Mouse (Mus musculus) spleen, postnatal 14 days (tissue): ENCODE measurements around the gene Atoh8.

Experiments
- DNase-seq, 2 experiments: peaks; one replicate each; pipeline ENCODE4 v3.0.0; 2021 to 2022; ENCODE audit warnings: low spot score in 2 of 2

Gene Atoh8

DNA sequence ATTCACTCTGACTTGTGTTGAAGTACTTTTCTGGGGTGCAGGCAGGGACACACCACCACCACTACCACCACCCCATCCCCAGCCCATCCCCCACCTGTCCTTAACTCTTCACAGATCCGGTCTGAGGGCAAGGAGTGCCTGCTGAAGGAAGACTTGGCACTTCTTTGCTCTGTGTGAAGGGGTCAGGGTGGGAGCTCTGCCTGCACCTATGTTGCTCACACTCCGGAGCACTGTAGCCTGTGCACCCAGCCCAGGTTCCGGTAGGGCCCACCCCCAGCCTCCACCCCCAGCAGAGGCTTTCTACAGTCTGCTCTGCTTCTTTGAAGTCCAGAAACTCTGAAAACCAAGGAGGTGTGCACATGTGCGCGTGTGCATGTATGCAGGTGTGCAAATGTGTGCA, 44.8 kb downstream of the Atoh8 start:
- DNase-seq = no peak

DNA sequence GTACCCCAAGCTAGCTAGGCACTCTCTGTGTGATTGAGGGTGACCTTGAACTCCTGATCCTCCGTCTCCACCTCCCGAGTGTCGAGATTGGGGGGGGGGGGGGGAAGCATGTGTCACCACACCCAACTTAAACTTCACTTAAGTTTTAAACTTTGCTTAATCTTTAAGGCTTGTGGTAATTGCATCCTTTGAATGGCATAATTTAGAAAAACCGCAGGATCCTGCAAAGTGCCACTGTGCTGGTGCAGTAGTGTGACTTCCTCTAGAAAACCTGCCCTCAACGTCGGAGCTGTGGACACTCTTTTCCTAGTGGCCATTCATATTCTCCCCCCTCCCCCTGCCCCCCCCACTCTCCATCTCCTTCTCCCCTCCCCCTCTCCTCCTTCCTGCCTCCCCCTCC, 45.3 kb downstream of the Atoh8 start:
- no peak for DNase-seq

DNA sequence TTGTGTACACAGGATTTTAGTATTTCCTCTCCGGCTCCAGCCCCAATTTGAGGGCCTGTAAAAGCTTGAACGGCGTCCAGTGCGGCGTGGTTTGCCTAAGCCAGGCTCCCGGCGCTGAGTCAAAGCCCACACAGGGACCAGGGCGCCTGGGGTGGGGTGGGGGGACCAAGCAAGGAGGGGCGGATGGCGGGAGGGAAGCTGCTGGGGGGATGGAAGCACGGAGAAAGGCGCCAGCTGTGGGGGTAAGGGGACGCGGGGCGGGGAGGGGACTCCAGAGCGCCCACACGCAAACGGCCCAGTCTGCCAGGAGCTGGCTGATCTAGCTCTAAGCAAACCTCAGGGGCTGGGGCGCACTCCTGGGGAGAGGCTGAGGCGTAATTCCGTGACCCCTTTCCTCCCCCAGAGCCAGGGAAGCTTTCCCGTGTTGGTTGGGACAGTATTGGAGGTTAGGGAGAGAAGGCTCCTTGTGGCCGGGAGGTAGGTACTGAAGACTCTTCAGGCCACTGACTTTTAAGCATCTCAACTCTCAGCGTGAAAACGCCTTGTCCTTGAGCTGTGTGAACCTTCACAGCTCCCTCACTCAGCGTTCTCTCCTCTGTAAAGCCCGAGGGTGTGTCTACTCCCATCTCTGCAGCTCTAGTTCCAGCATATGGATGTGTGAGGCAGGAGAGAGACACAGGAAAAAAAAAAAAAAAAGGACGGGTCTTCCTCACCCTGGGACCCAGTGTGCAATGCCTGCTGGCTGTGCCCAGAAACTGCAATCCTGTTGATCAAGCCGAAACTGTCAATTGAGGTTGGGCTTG, 46.1 kb downstream of the Atoh8 start:
- DNase-seq = no peak

DNA sequence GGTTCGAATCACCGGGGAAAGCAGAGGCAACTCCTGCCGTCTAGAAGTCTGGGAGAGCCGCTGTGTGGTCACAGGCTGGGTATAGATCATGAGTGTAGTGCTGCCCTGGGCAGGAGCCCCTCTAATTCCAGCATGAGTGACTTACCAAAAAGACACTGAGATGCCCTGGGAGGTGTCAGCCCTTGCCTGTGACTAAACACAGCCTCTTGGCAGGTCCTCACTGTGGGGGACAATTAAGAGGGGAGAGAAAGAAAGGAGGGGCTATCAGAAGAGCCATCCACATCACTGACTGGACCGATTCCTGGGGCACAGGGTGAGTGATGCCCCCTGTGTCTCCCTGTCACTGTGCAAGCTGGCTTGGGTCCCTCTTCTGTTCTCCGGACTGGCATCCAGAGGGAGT, 48.6 kb downstream of the Atoh8 start:
- DNase-seq = no peak

DNA sequence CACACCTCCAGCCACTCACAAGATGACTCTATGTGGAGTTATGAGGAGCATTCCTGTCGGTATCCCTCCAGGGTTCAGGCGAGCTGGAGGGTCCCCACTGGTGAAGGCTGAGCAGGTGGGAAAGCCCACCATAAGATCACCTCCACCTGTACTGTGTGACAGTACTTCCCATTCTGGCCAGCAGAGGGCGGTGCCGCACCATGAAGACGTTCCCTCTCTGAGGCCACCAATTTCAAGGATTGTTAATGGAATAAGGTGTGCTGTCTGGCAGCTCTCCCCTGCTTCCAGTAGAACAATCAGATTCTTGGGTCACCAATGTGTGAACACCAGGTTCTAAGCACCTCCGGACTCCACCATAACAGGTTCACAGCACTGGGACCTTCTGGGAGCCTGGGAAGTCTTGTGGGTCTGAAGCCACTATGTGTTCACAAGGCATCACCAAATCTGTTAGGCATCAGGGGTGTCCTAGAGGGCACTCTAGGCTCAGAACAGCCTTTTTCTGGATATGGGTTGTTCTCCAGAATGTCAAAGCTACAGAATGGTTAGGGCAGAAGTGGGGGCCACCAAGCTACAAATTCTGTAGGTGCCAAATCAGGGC, 49.4 kb downstream of the Atoh8 start:
- DNase-seq = peak; percentile 59 to 77

DNA sequence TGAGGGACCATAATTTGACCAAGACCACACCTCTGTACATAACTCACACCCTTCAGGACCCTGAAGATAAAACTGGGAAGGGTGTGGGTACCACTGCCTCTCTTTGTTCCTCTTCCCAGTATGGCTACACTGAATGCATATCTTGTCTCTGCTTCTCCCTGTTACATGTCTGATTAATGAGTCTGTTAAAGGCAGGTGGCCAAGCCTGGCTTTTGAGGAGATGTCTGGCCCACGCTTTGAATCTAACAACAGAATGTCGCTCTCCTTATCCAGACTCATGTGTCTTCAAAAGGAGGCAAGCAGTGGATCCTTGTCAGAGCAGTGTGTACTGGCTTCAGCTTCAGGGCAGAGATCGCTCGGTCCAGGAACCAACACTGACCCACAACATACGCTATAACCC, 50.8 kb downstream of the Atoh8 start:
- DNase-seq = no peak

DNA sequence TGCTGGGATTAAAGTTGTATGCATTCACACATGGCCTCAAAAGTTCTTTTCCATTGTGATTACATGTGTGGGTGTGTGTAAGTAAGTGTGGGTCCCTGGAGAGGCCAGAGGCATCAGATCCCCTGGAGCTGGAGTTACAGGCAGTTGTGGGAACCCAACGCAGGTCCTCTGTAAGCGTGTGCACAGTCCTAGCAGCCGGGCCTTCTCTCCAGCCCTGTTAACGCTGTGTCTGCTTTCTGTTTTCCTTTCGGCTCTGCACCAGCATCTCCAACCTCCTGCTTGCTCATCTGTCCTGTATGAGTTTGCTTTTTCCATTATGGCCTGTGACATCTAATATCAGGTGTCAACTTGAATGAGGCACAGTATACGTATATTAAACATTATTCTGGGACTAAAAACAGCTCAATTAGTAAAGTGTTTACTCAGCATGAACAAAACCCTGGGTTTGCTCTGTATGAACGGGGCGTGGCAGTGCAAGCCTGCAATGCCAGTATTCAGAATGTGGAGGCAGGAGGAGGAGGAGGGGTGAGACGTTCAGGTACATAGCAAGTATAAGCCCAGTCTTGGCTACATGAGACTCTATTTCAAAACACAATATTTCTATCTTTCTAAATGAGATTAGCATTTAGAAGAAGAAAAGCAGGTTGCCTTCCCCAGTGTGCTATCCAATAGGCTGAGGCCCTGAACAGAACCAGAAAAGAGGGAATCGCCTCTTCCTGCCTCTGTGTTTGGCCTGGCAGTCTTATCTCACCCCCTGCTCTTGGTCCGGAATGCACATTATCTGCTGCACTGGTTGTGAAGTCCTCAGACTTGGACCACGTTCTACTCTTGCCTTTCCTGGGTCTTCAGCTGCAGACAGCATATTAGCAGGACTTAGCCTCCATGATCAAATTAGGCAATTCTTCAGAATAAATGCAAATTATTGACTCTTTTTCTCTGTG, 55.5 kb downstream of the Atoh8 start:
- DNase-seq = no peak

DNA sequence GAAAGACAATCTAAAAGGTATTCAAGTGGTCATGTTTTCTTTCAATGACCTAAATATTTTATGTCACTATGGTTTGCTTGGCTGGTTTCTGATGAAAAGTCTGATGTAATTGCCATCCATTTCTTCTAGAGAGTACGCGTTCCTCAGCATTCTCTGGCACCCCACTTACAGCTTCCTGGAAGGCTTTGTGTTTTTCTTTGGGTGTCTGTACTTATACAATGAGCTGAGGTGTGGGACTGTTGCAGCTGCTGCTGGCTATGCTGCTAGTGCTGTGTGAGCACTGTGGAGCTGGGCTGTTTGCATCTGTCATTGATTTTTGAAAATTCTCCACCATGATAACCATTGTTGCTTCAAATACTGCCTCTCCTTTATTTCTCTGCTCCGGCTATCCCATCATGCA, 56.4 kb downstream of the Atoh8 start:
- DNase-seq = no peak

DNA sequence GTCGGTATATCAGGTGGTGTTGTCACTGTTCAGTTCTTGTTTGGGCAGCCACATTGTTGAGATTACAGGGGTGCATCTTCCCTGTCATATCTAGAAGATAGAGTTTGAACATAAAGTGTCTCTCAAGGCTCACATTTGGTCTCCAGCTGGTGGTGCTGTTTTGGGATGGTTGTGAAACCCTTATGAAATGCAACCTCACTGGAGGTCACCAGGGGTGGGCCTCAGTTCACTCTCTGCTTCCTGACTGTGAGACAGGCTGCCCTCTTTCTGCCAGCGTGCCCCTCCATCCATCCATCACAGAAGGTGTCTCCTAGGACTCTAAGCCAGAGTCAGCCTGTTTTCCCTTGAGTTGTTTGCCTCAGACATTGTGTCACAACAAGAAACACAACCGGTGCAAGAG, 58.0 kb downstream of the Atoh8 start:
- no peak for DNase-seq

DNA sequence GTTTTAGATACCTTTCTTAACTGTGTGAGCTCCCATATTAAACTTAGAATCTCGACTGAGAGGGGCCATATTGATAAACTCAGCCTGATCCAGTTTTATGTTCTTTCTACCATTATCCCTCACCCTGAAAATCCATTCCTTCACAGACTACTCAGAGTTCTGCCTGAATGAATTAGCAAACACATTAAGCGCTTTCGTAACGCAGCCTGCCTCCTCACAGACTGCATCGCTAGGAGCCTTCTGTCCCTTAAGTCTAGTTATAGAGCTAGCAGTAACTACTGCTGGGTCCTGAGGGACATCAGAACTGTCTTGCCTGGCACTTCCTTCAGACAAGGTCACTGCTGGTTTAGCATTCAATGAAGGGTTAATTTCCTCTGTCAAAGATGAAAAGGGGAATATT, 59.4 kb downstream of the Atoh8 start:
- DNase-seq = no peak

DNA sequence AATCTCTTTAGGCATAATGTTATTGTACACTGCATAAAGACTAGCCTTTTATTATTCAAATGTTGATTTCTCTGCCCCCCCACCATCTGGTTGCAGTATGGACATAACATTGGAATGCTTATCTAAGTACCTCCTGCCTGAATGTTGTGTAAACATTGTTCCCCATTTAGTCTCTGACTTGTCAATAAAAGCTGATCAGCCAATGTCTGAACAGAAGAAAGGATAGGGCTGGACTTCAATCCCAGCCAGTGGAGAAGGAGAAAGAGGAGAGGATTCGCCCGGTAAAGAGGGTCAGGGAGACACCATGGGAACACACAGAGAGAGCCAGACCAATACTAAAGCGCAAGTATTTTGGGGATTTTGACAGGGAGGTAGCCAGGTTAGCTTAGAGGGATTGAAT, 60.0 kb downstream of the Atoh8 start:
- no peak for DNase-seq

DNA sequence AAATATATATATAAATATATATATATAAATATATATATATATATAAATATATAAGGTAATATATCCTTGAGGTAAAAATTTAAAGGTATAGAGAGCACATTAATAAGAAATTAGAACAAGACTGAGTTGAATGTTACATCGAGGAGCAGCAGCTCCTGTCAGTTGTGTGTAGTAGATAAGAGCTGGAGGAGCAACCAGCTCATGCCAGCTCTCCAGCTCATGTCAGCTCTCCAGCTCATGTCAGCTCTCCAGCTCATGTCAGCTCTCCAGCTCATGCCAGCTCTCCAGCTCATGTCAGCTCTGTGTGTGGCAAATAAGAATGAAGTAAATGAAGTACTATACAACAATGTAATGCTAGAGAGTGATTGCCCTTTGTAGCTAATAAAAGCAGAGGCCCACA, 62.0 kb downstream of the Atoh8 start:
- DNase-seq = no peak

DNA sequence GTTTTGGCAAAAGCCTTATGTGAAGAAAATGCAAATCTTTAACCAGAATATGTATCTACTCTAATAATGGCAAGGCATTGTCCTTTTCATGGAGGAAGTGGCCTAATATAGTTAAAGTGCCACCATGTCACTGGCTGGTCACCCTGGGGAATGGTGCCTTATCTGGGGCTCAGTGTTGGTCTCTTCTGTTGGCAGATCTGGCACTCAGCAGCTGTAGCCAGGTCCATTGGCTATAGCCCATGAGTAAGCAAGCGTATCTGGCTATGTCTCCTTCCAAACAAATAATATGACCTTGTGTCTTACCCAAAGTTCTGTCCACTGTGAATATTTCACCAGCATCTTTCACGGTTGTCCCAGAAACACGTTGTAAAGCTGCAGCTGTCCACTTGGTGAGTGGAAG, 64.0 kb downstream of the Atoh8 start:
- no peak for DNase-seq

DNA sequence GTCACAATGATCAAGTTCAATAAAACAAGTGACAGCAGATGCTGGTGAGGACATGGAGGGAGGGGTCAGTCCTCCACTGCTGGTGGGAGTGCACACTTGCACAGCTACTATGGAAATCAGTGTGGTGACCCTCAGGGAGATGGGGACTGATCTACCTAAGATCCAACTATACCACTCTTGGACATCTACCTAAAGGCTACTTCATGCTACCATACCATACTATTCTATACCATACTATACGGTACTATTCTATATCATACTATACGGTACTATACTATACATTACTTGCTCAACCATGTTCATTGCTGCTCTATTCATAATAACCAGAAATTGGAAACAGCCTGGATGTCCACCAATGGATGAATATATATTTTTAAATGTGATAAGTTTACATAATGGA, 69.5 kb downstream of the Atoh8 start:
- DNase-seq = no peak

DNA sequence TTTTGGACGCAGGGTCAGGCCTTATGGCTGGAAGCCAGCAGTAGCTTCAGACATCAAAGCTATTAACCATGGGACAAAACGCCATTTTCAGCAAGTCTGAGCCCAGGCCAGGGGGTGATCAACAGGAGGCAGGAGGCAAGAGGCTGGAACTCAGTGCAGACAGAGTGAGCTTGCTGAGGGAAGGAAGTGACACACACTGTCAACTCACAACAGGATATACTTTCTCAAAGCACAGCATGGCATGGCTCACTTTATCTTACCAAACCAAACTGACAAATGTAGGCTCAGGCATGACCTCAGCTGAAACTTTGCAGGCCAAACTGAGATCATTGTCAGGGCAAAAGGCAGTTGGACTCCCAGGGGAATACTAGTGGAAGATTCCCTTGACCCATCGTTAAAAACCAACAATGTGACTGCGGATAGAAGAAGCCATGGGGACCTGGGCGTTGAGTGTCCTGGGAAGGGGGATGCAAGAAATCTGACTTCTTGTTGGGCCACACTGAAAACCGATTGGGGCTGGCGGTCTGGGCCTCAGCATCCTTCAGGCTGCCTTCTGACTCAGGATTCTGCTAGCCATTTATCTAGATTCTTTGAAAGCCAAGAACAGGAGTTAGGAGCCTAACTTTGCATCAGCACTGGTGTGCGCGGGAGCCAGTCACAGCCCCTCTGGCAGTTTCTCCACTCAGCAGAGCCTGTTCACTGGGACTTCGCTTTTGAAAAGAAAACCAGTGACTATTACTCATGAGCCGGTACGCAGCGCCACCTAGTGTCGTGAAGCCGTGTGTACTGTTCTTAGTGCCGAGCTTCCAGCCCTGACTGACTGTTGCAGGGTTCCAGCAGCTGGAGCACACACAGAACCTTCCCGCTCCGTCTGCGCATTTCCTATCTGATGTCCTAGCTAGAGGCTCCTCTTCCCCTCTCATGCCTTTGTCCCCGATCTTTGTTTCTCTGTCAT, 70.8 kb downstream of the Atoh8 start:
- DNase-seq = peak; percentile 70 to 83

DNA sequence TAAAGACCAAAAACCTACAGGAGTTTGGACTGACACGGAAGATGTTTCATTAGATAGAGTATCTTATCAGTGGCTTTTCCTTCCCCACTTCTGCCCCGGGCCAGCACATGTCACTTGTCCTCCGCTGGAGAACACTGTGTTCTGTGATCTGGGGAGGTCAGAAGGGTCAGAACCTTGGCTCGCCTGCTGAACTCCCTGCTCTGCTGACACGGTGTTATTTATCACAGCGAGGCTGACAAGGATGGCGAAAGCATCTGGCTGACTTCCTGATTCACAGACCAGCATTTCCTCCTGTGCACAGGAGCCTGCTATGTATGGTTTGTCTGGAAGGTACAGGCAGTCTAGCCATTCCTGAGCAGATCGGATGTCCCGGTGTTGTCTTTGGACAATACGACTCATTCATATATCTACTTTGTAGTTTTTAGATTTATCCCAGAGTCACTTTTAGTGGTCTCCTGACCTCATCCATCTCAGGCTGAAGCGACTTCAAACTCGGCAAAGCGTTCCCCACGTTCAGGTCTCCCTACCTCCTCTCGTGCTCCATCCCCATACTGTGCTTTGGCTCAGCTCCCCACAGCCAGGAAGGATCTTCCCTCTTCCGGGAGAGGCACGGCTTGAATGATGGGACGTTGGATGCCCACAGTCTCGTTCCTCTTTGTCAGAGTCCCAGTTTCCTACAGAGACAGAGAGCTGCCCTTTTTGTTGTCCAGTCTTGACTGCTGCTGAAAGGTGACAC, 73.1 kb downstream of the Atoh8 start:
- DNase-seq = no peak

DNA sequence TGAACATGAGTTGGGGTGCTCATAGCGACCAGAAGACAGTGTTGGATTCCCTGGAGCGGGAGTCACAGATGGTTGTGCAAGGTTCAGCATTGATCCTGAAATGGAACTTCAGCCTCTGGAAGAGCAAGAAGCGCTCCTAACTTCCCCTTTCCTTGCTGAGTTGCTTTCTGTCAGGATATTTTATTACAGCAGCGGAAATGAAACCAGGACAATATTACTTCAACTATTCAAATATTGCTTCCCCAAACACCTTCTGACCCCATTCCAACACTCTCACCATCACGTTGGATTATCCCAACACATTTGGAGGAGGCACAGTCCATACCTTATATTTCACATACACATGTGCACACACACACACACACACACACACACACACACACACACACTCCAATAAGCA, 73.6 kb downstream of the Atoh8 start:
- no peak for DNase-seq

DNA sequence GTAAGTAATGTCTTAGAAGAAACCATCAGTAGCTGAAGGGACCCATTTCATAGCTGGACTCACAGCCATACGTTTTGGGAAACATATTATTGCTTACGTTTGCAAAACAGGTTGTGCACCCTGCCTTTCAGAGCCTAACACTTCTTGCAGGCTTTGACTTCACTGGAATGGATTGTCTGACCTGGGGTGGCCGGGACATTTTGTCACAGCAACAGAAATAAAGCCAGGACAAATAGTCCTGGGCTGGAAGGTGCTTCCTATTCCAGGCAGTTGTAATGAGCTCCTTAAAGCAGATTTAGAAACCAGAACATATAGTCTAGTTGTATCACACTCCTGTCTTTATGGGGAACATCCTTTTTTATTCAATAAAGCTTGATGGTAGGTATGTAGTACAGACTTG, 74.4 kb downstream of the Atoh8 start:
- no peak for DNase-seq

DNA sequence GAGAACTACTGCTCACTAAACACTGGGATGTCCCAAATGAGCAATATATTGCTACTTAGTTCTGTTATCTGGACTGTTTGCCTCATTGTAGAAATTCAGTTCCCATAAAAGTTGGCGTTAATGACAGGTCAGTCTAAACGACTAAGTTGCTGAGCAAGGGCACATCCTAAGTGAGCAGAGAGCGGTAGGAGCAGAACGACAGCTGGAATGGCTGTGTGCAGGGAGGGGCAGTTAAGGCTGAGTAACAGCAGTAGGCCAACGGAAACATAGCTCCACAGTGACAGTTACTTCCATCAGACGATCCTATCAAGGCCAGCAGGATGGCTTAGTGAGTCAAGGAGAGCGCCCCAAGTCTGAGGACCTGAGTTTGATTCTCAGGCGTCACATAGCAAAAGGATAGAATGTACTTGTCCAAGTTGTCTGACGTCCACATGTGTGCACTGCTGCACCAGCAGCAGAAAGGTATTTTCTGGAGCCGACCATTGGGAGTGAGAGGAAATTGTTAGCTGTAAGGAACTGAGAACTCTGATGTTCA, 75.4 kb downstream of the Atoh8 start:
- no peak for DNase-seq

DNA sequence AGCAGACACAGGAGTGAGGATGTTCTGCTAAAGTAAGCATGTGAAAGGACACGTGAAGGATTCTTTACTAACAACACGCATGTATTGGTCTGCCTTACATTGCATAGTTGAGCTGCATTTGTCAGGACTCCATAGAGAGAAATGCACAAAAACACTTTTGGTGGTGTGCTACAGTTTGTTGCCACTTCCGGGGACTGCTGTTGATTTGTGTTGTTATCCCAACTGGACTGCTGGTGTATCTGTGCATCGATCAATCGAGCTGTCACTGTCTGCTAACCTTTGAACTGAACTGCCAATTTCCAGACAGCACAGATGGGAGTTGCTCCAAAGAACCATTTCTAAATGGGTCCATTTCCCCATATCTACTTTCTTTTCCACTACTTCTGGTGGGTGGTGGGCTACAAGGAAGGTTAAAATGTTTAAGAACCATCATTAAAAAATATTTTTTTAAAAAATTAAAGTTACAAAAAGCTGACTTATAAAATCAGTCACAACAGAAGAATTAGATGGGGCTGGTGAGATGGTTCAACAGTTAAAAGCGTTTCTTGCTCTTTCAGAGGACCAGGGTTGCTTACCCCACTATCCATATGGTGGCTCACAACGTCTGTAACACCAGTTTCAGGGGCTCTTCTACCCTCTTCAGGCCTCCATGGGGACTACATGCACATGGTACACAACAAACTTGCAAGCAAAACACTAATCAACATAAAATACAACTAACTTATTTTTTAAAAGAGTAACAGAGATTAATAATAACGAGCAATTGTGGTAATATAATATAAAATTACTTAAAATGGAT, 76.2 kb downstream of the Atoh8 start:
- no peak for DNase-seq
